Mouse (Mus musculus) layer of hippocampus, postnatal 10 days (tissue): ENCODE data around the gene Foxp1. TPM values are rescaled to one million over a fixed set of nuclear protein-coding genes. Genes with fewer than 3 reads are reported as not detected.

Experiments
- DNase-seq, 2 experiments: peaks; one replicate each; pipeline ENCODE4 v3.0.0; 2021; ENCODE audit warnings: low spot score in 2 of 2
- total RNA-seq, 2 experiments: library from RNA; stranded (reverse); gene quantifications; 2 replicates each; pipeline ENCODE4 v1.2.3; 2021

The Foxp1 gene
- total RNA-seq, 2 experiments from 2014 or later = 139 to 149 TPM

GRCm38 (mm10) chr6:99070710-99071109 is 451.8 kb downstream of the Foxp1 start:
- DNase-seq = no peak

GRCm38 (mm10) chr6:99069726-99070125 is 452.8 kb downstream of the Foxp1 start:
- DNase-seq = no peak

- no peak for DNase-seq
These were observed 456.8 kb downstream of the Foxp1 start for GRCm38 (mm10) chr6:99065569-99066353.

GRCm38 (mm10) chr6:99063982-99064484 is 458.5 kb downstream of the Foxp1 start:
- no peak for DNase-seq

- no peak for DNase-seq
These were observed 459.6 kb downstream of the Foxp1 start for GRCm38 (mm10) chr6:99062931-99063330.

- no peak for DNase-seq
These were observed 463.8 kb downstream of the Foxp1 start for GRCm38 (mm10) chr6:99058688-99059087.

- DNase-seq = no peak
These were observed 465.4 kb downstream of the Foxp1 start for GRCm38 (mm10) chr6:99057113-99057553.

GRCm38 (mm10) chr6:99056379-99056778 is 466.1 kb downstream of the Foxp1 start:
- no peak for DNase-seq

GRCm38 (mm10) chr6:99053998-99054397 is 468.5 kb downstream of the Foxp1 start:
- no peak for DNase-seq

- DNase-seq = no peak
These were observed 469.4 kb downstream of the Foxp1 start for GRCm38 (mm10) chr6:99053111-99053510.

GRCm38 (mm10) chr6:99051724-99052123 is 470.8 kb downstream of the Foxp1 start:
- no peak for DNase-seq

GRCm38 (mm10) chr6:99050288-99051006 is 472.1 kb downstream of the Foxp1 start:
- DNase-seq = no peak

GRCm38 (mm10) chr6:99047322-99047721 is 475.2 kb downstream of the Foxp1 start:
- no peak for DNase-seq

GRCm38 (mm10) chr6:99045845-99046788 is 476.4 kb downstream of the Foxp1 start:
- no peak for DNase-seq

- DNase-seq = no peak
These were observed 478.4 kb downstream of the Foxp1 start for GRCm38 (mm10) chr6:99043932-99044664.

GRCm38 (mm10) chr6:99043226-99043625 is 479.3 kb downstream of the Foxp1 start:
- DNase-seq = no peak

GRCm38 (mm10) chr6:99042175-99042954 is 480.2 kb downstream of the Foxp1 start:
- DNase-seq = no peak

- DNase-seq = no peak
These were observed 483.5 kb downstream of the Foxp1 start for GRCm38 (mm10) chr6:99038977-99039376.
